Mouse (Mus musculus) testis, adult 2 months (tissue): Measurements from ENCODE around the gene Tcf7l1. TPM values are rescaled to one million over a fixed set of nuclear protein-coding genes. Genes with fewer than 3 reads are reported as not detected.

Source experiments
- H3K27ac ChIP-seq: fragments of 200-500 bp; 2 replicates; pipeline ENCODE4 v1.5.1; 2012; ENCODE audit warnings: low read depth, low read length; ENCODE audit not compliant: control insufficient read depth, insufficient read depth
- H3K27me3 ChIP-seq: fragments of 200-500 bp; 2 replicates; pipeline ENCODE4 v1.6.1; 2012; ENCODE audit warnings: mild to moderate bottlenecking, low read length, moderate library complexity; ENCODE audit not compliant: control insufficient read depth, insufficient read depth
- H3K36me3 ChIP-seq: fragments of 200-500 bp; 2 replicates; pipeline ENCODE4 v1.6.1; 2012; ENCODE audit warnings: mild to moderate bottlenecking, low read length; ENCODE audit not compliant: control insufficient read depth, insufficient read depth
- H3K4me1 ChIP-seq: fragments of 200-500 bp; 2 replicates; pipeline ENCODE4 v1.6.1; 2012; ENCODE audit warnings: low read length; ENCODE audit not compliant: control insufficient read depth, insufficient read depth
- H3K4me3 ChIP-seq: fragments of 200-500 bp; 2 replicates; pipeline ENCODE4 v1.5.1; 2012; ENCODE audit warnings: low read depth, mild to moderate bottlenecking, low read length, moderate library complexity, mixed read lengths; ENCODE audit not compliant: control insufficient read depth
- CTCF ChIP-seq: fragments of 200-500 bp; IDR thresholded peaks from 2 replicates; pipeline ENCODE4 v1.5.1; 2012; ENCODE audit warnings: low read depth, mild to moderate bottlenecking, inconsistent platforms, low read length, moderate library complexity; ENCODE audit not compliant: control insufficient read depth, insufficient read depth, insufficient replicate concordance
- POLR2A ChIP-seq: fragments of 200-500 bp; IDR thresholded peaks from 2 replicates; pipeline ENCODE4 v1.6.1; 2012; ENCODE audit warnings: low read depth, mild to moderate bottlenecking, inconsistent platforms, low read length, moderate library complexity; ENCODE audit not compliant: control insufficient read depth
- polyA plus RNA-seq: library from polyadenylated mRNA; depleted of rRNA; stranded (reverse); fragments of >200 nt; gene quantifications from 2 replicates; pipeline ENCODE4 v1.2.3, GENCODE M21; 2012

Tcf7l1 gene
- polyA plus RNA-seq, 1 experiment: 3.0 TPM

DNA sequence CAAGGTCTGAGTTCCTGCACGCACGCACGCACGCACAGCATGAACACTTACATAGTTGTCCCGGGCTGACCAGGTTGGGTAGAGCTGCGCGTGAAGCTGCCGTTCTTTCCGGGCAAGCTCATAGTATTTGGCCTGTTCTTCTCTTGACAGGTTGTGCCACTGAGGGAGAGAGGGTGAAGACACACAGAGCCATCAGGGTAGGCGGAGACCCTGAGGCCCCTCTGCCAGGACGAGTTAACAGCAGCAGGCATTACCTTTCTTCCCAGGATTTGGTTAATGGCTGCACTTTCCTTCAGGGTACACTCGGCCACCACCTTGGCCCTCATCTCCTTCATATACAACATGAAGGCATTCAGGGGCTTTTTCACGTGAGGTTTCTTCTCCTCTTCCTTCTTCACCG is 158.1 kb downstream of the Tcf7l1 start:
- no peaks in the 10 kb centered on the region for H3K4me1 ChIP-seq
- H3K27ac ChIP-seq: no peak overlapping the region
- H3K4me3 ChIP-seq: no peak overlapping the region
- TF ChIP-seq CTCF (no peak), POLR2A (no peak)
- H3K27me3 ChIP-seq: no peaks in the 10 kb centered on the region
- no peaks in the 10 kb centered on the region for H3K36me3 ChIP-seq

DNA sequence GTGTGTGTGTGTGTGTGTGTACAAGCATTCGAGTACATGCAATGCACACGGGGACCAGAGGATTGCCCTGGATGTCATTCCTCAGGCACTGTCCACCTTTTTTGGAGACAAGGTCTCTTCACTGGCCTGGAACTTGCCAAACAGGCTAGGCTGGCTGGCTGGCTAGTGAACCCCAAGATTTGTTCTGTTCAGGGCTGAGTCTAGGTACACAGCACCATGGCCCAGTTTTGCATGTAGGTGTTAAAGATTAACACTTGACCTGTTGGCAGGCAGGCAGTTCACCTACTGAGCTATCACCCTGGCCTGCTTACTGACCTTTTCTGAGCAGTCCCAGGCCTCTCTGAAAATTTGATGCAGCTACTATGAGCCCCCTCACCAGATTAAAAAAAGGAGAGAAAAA is 158.7 kb downstream of the Tcf7l1 start:
- Histone ChIP-seq H3K4me3 (no peak overlapping the region), H3K27me3 (no peaks in the 10 kb centered on the region), H3K4me1 (no peaks in the 10 kb centered on the region), H3K27ac (no peak overlapping the region), H3K36me3 (no peaks in the 10 kb centered on the region)
- no peak for TF ChIP-seq POLR2A
- TF ChIP-seq CTCF: no peak

DNA sequence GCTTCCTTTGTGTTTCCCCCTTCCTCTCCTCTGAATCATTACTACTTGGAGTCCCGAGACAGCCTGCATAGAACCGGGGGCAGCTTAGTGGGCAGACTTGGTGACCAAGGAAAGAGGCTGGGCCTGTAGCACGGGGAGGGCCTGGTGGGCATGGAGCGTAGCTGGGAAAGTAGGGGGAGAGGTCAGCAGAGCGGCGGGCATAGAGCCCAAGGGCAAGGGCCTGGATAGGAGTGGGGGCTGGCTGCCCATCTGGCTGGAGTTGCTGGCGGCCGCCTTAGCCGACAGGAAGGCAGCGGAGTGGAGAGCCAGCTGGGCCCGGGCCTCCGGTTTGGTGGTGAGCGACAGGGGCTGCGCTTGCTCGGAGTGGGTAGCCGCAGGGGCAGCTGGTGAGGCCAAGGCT is 161.8 kb downstream of the Tcf7l1 start:
- no peaks in the 10 kb centered on the region for H3K4me1 ChIP-seq
- TF ChIP-seq POLR2A (no peak), CTCF (no peak)
- no peaks in the 10 kb centered on the region for H3K27me3 ChIP-seq
- H3K27ac ChIP-seq: no peak overlapping the region
- no peak overlapping the region for H3K4me3 ChIP-seq
- H3K36me3 ChIP-seq: no peaks in the 10 kb centered on the region

- Histone ChIP-seq H3K27me3 (no peaks in the 10 kb centered on the region), H3K27ac (no peak overlapping the region), H3K4me1 (no peaks in the 10 kb centered on the region), H3K36me3 (no peaks in the 10 kb centered on the region), H3K4me3 (no peak overlapping the region)
- TF ChIP-seq POLR2A: no peak
- no peak for TF ChIP-seq CTCF
Measured at GRCm38 (mm10) chr6:72626391-72626790, 162.7 kb downstream of the Tcf7l1 start.

GRCm38 (mm10) chr6:72623661-72624402 is 165.2 kb downstream of the Tcf7l1 start:
- H3K27me3 ChIP-seq: no peaks in the 10 kb centered on the region
- H3K4me3 ChIP-seq: no peak overlapping the region
- H3K27ac ChIP-seq: 0 out of 2 replicates have a peak overlapping the region, but pooled peaks have one; percentile 23
- no peaks in the 10 kb centered on the region for H3K36me3 ChIP-seq
- H3K4me1 ChIP-seq: no peaks in the 10 kb centered on the region
- no peak for TF ChIP-seq CTCF
- no peak for TF ChIP-seq POLR2A

DNA sequence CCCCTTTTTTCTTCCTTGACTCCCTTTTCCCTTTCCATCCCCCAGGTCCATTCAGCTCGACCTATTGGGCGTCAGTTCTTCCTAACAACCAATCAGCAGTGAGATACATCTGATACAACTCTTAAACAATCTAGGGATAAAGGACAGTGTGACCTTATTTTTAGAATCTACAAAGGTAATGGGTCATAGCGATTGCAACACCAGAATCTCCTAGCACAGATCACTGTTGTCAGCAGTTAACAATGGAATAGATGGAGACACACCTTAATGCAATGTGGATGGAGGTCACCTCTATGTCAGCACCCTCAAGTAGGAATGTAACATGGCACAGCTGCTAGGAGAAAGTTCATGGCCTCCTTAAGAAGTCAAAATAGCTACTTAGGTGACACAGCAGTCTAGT is 166.1 kb downstream of the Tcf7l1 start:
- H3K4me1 ChIP-seq: no peaks in the 10 kb centered on the region
- no peak for TF ChIP-seq POLR2A
- TF ChIP-seq CTCF: no peak
- no peak overlapping the region for H3K27ac ChIP-seq
- H3K36me3 ChIP-seq: no peaks in the 10 kb centered on the region
- no peaks in the 10 kb centered on the region for H3K27me3 ChIP-seq
- no peak overlapping the region for H3K4me3 ChIP-seq

- no peak for TF ChIP-seq POLR2A
- TF ChIP-seq CTCF: no peak
- Histone ChIP-seq H3K27me3 (no peaks in the 10 kb centered on the region), H3K4me1 (peaks cover 2% of the 10 kb centered on the region), H3K4me3 (no peak overlapping the region), H3K27ac (no peak overlapping the region; the same call in 1 of the 2 replicates), H3K36me3 (no peaks in the 10 kb centered on the region)
Measured at GRCm38 (mm10) chr6:72620920-72621319, 168.1 kb downstream of the Tcf7l1 start.
